Mouse (Mus musculus) heart, adult 11 months (tissue): ENCODE results near the gene Hs3st6.

Source experiments
- DNase-seq: peaks from one replicate; pipeline ENCODE4 v3.0.0; 2022

Gene Hs3st6

DNA sequence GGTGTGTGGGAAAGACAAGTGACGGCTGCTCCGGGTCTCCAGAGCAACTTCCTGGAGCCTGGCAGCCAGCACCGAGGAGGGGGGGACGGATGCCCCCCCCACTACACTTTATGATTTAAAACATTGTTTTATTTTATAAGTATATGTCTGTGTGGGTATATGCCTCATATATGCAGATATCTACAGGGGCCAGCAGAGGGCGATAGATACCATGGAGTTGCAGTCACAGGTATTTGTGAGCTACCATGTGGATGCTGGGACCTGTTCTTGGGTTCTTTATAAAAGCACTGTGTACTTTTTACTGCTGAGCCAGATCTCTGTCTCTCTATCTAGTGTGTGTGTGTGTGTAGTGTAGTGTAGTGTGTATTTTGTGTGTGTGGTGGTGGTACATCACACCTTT lies 20.5 kb downstream of the Hs3st6 start:
- peak; percentile 40 for DNase-seq

DNA sequence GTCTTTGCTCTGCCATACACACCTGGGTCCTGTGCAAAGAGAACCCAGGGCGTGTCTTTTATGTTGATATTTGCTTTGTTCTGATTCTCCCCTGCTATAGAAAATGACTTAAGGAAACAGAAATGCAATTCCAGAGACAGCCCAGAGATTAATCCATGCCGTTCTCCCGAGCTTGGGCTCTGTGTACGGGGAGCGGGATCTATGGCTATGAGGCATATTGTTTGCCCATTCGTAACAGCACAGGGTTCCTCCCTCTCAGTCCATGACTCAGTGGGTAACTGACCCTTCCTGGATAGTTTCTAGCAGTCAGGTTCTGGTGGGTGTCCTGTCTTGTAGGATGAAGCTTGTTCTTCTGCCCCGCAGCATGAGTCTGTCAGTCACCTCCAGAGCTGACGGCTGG lies 22.4 kb downstream of the Hs3st6 start:
- DNase-seq = no peak

DNA sequence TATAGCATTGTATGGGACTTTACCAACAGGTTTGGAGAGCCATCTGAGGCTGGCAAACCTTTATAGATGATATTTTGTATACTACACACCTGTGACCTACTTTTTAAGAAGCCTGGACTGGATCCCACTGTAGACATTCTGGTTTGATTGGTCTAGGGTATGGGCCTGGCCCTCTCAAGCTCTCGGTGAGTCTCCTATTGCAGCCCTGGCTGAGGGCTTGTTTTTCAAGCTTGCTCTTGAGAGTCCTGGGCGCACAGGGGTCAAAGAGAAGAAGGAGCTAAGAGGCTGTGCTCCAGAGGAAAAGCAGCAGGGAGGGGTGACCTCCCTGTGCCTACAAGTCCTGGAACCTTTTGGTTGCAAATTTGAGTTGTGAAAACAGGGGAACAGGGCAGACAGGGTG lies 24.3 kb downstream of the Hs3st6 start:
- DNase-seq = peak; percentile 29

DNA sequence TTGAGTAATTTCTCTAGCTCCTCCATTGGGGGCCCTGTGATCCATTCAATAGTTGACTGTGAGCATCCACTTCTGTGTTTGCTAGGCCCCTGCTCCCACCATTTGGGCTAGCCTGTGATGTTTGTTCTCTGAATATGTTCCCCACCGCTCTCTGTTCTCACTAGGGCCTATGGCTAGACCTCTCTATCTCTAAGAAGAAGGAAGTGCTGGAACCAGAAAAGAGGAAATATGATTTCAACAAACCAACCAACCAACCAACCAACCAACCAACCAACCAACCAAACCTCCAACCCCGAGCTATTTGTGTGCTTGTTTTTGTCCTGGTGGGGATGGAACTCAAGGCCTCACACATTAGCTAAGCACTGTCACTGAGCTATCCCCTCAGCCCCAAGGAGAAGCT lies 28.0 kb downstream of the Hs3st6 start:
- DNase-seq = peak; percentile 68

DNA sequence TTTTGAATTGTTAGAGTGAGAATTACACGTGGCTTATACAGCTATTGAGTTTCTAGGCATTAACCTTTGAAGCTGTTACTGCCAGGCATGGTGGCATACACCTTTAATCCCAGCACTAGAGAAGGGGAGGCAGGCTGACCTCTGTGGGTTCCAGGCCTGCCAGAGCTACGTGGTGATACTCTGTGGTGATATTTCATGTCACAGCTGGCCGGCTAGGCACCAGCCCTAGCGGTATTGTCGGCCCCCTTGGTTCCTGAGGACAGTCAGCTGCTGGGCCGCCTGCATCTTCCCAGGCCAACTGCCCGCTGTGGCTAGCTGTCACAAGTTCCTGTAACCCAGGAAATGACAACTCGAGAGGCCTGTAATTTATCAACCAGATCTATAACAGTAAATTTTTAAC lies 39.4 kb downstream of the Hs3st6 start:
- DNase-seq = peak; percentile 55

DNA sequence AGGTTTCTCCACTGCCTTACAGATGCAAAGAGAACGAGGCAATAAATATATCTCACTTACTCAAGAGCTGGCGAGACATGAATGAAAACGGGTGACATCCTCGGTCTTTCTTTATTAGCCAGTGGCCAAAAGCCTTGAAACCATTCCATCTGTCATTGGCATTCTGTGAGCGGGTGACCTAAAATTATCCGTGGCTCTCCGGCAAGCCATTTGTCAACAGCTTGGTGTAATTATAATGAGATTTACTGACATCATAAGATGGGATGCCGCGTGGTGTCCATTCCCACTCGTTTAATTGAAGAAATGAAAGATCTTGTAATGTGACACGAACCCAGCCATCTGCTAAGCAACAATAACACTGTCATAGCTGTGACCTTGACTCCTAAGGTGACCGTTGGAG lies 42.0 kb downstream of the Hs3st6 start:
- DNase-seq = peak; percentile 71

DNA sequence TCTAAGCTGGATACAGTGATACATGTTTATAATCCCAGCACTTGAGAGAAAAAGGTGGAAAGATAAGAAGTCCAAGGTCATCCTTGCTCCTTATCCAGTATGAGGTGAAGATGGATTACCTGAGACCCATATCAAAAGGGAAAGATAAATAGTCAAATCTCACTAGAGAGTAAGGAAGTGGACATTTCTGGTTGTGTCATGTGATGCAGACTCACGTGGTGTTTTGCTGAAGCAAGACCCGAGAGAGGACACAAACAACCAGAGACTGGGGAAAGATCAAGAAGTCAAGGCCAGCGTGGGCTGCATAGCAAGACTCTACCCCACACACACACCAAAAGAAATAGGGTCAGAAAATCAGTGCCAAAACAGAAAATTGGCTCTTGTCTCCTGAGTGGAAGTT lies 44.2 kb downstream of the Hs3st6 start:
- DNase-seq = peak; percentile 46

DNA sequence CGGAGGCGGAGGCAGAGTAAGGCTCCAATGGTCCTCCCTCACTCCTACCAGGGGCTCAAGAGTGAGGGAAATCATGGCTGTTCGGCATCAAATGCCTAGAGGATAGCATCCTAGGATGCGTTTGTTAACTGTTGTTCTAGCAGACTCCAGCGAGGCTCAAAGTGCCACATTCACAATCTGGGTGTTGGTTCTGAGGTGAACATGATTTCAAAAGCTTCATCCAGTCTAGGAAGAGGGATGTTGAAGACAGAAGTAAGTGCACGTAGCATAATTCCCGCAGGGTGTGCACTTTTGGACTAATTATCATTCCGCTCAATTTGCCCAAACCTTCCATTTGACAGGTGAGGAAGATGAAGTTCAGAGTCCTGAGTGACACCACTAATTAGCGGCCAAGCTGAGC lies 45.4 kb downstream of the Hs3st6 start:
- DNase-seq = peak; percentile 39

DNA sequence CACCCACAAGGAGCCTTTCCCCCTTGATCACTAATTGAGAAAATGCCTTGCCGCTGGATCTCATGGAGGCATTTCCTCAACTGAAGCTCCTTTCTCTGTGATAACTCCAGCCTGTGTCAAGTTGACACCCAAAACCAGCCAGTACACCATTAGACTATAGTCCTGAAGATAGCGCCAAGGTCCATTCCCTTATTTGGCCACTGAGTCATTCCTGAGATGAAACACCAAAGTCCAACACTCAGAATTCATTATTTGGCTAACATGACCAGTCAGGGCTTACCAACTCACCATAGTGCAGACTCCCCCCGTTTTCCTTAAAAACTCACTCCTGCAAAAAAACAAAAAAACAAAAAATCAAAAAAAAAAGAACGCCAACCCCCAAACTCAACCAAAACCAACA lies 46.7 kb downstream of the Hs3st6 start:
- DNase-seq = no peak

DNA sequence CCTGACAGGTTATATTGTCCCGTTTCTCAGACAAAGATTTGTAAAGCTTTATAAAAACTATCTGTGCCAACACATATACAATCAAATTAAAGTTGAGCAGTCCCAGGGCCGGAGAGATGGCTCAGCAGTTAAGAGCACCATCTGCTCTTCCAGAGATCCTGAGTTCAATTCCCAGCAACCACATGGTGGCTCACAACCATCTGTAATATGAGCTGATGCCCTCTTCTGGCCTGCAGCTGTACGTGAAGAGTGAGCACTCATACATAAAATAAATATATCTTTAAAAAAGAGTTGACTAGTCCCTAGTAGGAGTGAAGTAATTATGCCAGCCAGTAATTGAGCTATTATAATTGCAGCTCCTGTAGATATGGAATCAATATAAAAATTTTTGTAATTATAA lies 47.7 kb downstream of the Hs3st6 start:
- peak; percentile 30 for DNase-seq

DNA sequence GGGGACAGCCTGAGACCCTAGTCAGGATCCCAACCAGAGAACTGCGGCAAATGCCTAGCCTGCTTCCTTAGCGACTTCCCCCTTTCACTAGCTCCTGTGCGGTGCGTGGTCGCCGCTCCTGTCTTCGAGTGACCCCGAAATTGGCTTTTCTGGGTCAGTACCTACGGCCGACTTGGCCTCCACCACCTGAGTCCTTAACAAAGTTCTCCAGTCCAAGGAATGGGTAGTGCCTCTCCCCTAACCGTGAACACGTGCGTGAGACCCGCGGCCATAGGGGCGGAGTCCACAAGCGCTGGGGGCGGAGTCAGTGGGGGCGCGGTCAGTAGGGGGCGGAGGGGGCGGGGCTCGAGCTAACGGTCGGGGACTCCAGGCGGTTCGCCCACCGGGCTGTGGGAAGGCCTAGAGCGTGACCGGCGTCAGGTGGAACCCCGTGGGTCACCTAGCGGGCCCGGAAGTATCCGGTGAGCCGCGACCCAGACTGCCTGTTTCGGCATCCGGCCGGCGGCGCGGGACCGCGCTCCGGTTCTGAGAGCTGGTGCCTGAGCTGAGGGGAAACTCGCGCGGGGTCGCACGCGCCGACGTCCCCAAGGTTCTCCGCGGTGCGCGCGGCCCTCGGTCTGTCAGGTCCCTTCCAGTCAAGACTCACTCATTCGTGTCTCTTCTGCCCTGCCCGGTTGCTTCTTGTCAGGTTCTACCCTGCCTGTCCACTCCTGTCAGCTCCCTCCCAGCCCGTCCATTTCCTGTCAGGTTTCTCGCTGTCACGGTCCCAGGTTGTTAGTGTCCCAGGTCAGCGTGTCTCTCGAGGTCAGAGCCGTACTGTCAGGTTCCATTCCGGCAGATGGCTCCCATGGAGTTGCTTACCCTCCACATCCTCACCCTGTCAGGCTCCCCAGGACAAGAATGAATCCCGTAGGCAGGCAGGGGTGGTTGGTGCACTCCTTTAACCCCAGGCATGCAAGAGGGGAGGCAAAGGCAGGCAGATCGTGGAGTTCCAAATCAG lies 51.5 kb downstream of the Hs3st6 start, which contains the start of gene Meiob:
Gene Meiob (plus strand): TSS at position 338 of the 1,000 bp plus-strand sequence.
- DNase-seq = peak; percentile 96
